Mouse (Mus musculus): ENCODE data around the gene Slc7a12.

Gene Slc7a12

GRCm38 (mm10) chr3:14480397-14480796 lies at the start of gene Slc7a12:
TSS of gene Slc7a12 (plus strand) at chr3:14480697.
- DNase-seq, result peak in 1 of 2 experiments; percentile 30

GRCm38 (mm10) chr3:14432381-14432780 lies 48.1 kb upstream of the Slc7a12 start:
- DNase-seq, result peak in 1 of 2 experiments; percentile 15

- no peak for DNase-seq
Measured at GRCm38 (mm10) chr3:14446015-14446414, 34.5 kb upstream of the Slc7a12 start.

GRCm38 (mm10) chr3:14446691-14447090 lies 33.8 kb upstream of the Slc7a12 start:
- DNase-seq, result no peak

Data from kidney, adult 8-10 months (tissue).